Mouse (Mus musculus): ENCODE measurements around the gene Gm428. TPM values are rescaled to one million over a fixed set of nuclear protein-coding genes. Genes with fewer than 3 reads are reported as not detected.
"Not testable (repeated sequence)": the region's sequence is repeated elsewhere in the genome, so short reads cannot be mapped to it uniquely, and the experiment has no call there.

The Gm428 gene
- polyA plus RNA-seq (2016; fragmentation: Nextera tagmentation; extraction: Ambion mirVana) = not detected in 2 replicates

GRCm38 (mm10) chr4:73683216-73683615 lies at the start of gene Gm428:
Gene Gm428, plus strand, starts transcription at chr4:73683516.
- not testable (repeated sequence) for H3K9me3 ChIP-seq (replicated peaks); H3K9ac ChIP-seq; H3K4me2 ChIP-seq; H3K4me1 ChIP-seq; H3K27ac ChIP-seq; H3K27me3 ChIP-seq (replicated peaks); H3K36me3 ChIP-seq; H3K4me3 ChIP-seq; ATAC-seq
- 58% methylated on average over 1 of the region's 4 CpGs for WGBS (ENCODE audit: insufficient replicate concordance)

GRCm38 (mm10) chr4:73637821-73638220 lies 45.5 kb upstream of the Gm428 start, which contains the start of gene Gm11236:
Gene Gm11236, plus strand, starts transcription at chr4:73638121.
- H3K27ac ChIP-seq; H3K9me3 ChIP-seq (replicated peaks); H3K27me3 ChIP-seq (replicated peaks); H3K36me3 ChIP-seq; H3K9ac ChIP-seq; ATAC-seq; H3K4me1 ChIP-seq; H3K4me2 ChIP-seq; H3K4me3 ChIP-seq: not testable (repeated sequence)
- WGBS (ENCODE audit: insufficient replicate concordance) = no CpG with 5 or more reads among the region's 4 CpGs

- not testable (repeated sequence) for H3K4me2 ChIP-seq; H3K36me3 ChIP-seq; ATAC-seq; H3K4me3 ChIP-seq; H3K9ac ChIP-seq; H3K27me3 ChIP-seq (replicated peaks); H3K4me1 ChIP-seq; H3K27ac ChIP-seq; H3K9me3 ChIP-seq (replicated peaks)
- WGBS (ENCODE audit: insufficient replicate concordance) = 61% methylated on average over 4 of the region's 4 CpGs
These were observed 21.5 kb upstream of the Gm428 start for GRCm38 (mm10) chr4:73661864-73662263.

GRCm38 (mm10) chr4:73668054-73668453 lies 15.3 kb upstream of the Gm428 start, which contains the start of gene Gm11239:
Gene Gm11239, plus strand, starts transcription at chr4:73668354.
- H3K36me3 ChIP-seq; H3K9ac ChIP-seq; H3K27me3 ChIP-seq (replicated peaks); H3K4me1 ChIP-seq; H3K9me3 ChIP-seq (replicated peaks); H3K27ac ChIP-seq; H3K4me2 ChIP-seq; ATAC-seq; H3K4me3 ChIP-seq: not testable (repeated sequence)
- WGBS (ENCODE audit: insufficient replicate concordance) = no CpG with 5 or more reads among the region's 4 CpGs

- no peak overlapping the region for H3K27ac ChIP-seq
- no peak overlapping the region for H3K4me2 ChIP-seq
- ATAC-seq = no peak
- no peaks in the 10 kb centered on the region for H3K36me3 ChIP-seq
- no peaks in the 10 kb centered on the region for H3K9me3 ChIP-seq (replicated peaks)
- H3K4me3 ChIP-seq = no peak overlapping the region
- no peaks in the 10 kb centered on the region for H3K4me1 ChIP-seq
- H3K27me3 ChIP-seq (replicated peaks) = no peaks in the 10 kb centered on the region
- 57% methylated on average over 1 of the region's 1 CpGs for WGBS (ENCODE audit: insufficient replicate concordance)
- H3K9ac ChIP-seq = no peak overlapping the region
These were observed 35.4 kb downstream of the Gm428 start for GRCm38 (mm10) chr4:73718761-73719160.

- Histone ChIP-seq H3K4me1 (no peaks in the 10 kb centered on the region), H3K9ac (no peak overlapping the region), H3K36me3 (no peaks in the 10 kb centered on the region), H3K9me3 (replicated peaks) (no peaks in the 10 kb centered on the region), H3K4me3 (no peak overlapping the region), H3K27me3 (replicated peaks) (no peaks in the 10 kb centered on the region), H3K27ac (no peak overlapping the region), H3K4me2 (no peak overlapping the region)
- no peak for ATAC-seq
These were observed 36.5 kb downstream of the Gm428 start for GRCm38 (mm10) chr4:73719819-73720218.

Other genes starting within 250 kb of the Gm428 start
- gene Gm11238, start 75.6 kb upstream of the Gm428 start, polyA plus RNA-seq (2016; fragmentation: Nextera tagmentation; extraction: Ambion mirVana) = not detected in 2 replicates
- not detected in 2 replicates for gene Gm11237, start 60.5 kb upstream of the Gm428 start, polyA plus RNA-seq (2016; fragmentation: Nextera tagmentation; extraction: Ambion mirVana)
- gene Gm11236, start 45.4 kb upstream of the Gm428 start, polyA plus RNA-seq (2016; fragmentation: Nextera tagmentation; extraction: Ambion mirVana) = not detected in 2 replicates
- gene Gm11239, start 15.2 kb upstream of the Gm428 start, polyA plus RNA-seq (2016; fragmentation: Nextera tagmentation; extraction: Ambion mirVana) = not detected in 2 replicates
- 0.11 TPM in 1 of 2 replicates, not detected in the other for gene Rasef, start 107.5 kb downstream of the Gm428 start, polyA plus RNA-seq (2016; fragmentation: Nextera tagmentation; extraction: Ambion mirVana)
- not detected in 2 replicates for gene Gm11758, start 192.8 kb downstream of the Gm428 start, polyA plus RNA-seq (2016; fragmentation: Nextera tagmentation; extraction: Ambion mirVana)
- not detected in 2 replicates for gene Gm11757, start 207.6 kb downstream of the Gm428 start, polyA plus RNA-seq (2016; fragmentation: Nextera tagmentation; extraction: Ambion mirVana)
- not detected in 2 replicates for gene Gm13871, start 222.4 kb downstream of the Gm428 start, polyA plus RNA-seq (2016; fragmentation: Nextera tagmentation; extraction: Ambion mirVana)
- not detected in 2 replicates for gene Gm11756, start 237.2 kb downstream of the Gm428 start, polyA plus RNA-seq (2016; fragmentation: Nextera tagmentation; extraction: Ambion mirVana)

Measured in liver, embryonic 12.5 days (tissue).